Mouse (Mus musculus) stomach, embryonic 15.5 days (tissue): ENCODE results near the gene Negr1. TPM values are rescaled to one million over a fixed set of nuclear protein-coding genes. Genes with fewer than 3 reads are reported as not detected.

Source experiments
- ATAC-seq: fragments of 200-750 bp; cut with Nextera tagmentation; 2 replicates; pipeline ENCODE4 v1.8.0; 2017; ENCODE audit warnings: low read depth, moderate number of reproducible peaks, moderate TSS enrichment; ENCODE audit not compliant: insufficient read depth, low FRiP score
- H3K27ac ChIP-seq: fragments of 300-500 bp; sonication (generic); 2 replicates; pipeline ENCODE4 v1.5.1; 2015; ENCODE audit warnings: mild to moderate bottlenecking, inconsistent platforms
- H3K27me3 ChIP-seq: fragments of 300-500 bp; sonication (generic); replicated peaks from 2 replicates; pipeline ENCODE4 v1.6.1; 2015; ENCODE audit warnings: inconsistent platforms
- H3K36me3 ChIP-seq: fragments of 300-500 bp; sonication (generic); 2 replicates; pipeline ENCODE4 v1.6.1; 2015; ENCODE audit warnings: inconsistent platforms
- H3K4me1 ChIP-seq: fragments of 300-500 bp; sonication (generic); 2 replicates; pipeline ENCODE4 v1.6.1; 2015; ENCODE audit warnings: inconsistent platforms
- H3K4me2 ChIP-seq: fragments of 300-500 bp; sonication (generic); 2 replicates; pipeline ENCODE4 v1.6.1; 2015; ENCODE audit warnings: mild to moderate bottlenecking, inconsistent platforms
- H3K4me3 ChIP-seq: fragments of 300-500 bp; sonication (generic); replicated peaks from 2 replicates; pipeline ENCODE4 v1.5.1; 2015; ENCODE audit warnings: inconsistent platforms
- H3K9ac ChIP-seq: fragments of 300-500 bp; sonication (generic); 2 replicates; pipeline ENCODE4 v1.6.1; 2015; ENCODE audit warnings: inconsistent platforms
- H3K9me3 ChIP-seq: fragments of 300-500 bp; sonication (generic); 2 replicates; pipeline ENCODE4 v1.6.1; 2016; ENCODE audit warnings: inconsistent platforms
- WGBS: fragments of 180-500 bp; shearing (Covaris S2); methylation state at CpG from one replicate; pipeline ENCODE4 v1.1.7; 2015; 5-methylcytosine and 5-hydroxymethylcytosine counted together
- polyA plus RNA-seq: library from polyadenylated mRNA; unstranded; fragments of >200 nt; fragmentation: Nextera tagmentation; extraction: Ambion mirVana; gene quantifications from 2 replicates; pipeline ENCODE4 v1.2.1, GENCODE M21; 2015

Negr1 gene
- polyA plus RNA-seq, 1 experiment from 2014 or later: 3.8 TPM

DNA sequence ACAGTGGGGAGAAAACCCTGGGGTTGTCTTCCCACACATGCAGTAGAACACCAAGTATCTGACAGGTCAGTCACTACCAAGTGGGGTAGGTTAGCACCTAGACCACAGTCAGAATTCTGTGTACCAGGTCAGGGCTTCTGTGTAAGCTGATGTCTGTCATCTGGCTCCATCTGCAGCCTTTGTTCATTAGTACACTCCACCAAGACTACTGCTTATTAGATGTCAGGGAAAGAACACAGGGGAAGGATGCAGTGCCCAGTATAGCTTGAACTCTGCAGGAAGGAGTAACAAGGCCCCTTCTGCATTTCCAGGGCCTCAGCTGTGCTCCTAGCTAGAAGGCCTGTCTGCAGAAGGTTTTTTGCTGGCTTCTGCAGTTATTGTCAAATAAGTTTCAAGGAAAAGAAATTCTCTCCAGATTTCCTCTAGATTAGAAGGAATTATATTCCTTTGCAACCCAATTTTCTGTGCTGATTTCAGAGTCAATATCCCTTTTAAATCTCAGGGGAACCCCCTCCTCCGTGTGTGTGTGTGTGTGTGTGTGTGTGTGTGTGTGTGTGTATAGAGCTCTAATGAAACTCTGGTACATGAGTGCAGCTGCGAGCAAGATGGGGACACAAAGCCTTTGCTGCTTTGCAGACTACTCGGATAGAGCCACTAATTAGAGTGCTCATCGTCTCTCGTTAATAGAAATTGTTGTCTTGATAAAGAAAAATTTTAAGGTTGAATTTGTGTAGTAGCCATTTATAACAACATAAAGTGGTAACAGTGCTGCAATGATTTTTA is 654.5 kb downstream of the Negr1 start:
- no peak overlapping the region for H3K27ac ChIP-seq
- no peaks in the 10 kb centered on the region for H3K4me1 ChIP-seq
- H3K36me3 ChIP-seq: no peaks in the 10 kb centered on the region
- 58% methylated on average over 5 of the region's 5 CpGs for WGBS
- H3K4me2 ChIP-seq: no peak overlapping the region
- H3K27me3 ChIP-seq: no peaks in the 10 kb centered on the region
- no peak overlapping the region for H3K4me3 ChIP-seq
- H3K9me3 ChIP-seq: no peaks in the 10 kb centered on the region
- peak; percentile 27; the same call in 1 of the 2 replicates for ATAC-seq
- H3K9ac ChIP-seq: no peak overlapping the region

DNA sequence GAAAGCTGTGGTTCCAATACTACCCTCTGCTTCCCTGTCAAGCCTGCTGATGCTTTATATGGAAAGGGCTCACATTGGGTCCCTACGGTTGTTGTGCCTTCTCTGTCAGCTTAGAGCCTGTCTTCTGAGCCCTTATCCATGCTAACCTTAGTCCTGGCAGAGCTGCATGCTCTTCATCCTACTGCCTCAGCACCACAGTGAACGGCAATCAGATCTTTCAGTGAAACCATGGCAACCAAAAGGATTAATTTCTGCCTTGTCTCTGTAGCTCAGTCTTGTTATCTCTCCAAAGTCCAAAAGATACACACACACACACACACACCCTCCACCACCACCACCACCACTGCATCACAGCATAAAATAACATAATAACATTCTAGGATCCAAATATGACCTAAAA is 656.2 kb downstream of the Negr1 start:
- Histone ChIP-seq H3K9me3 (no peaks in the 10 kb centered on the region), H3K27me3 (no peaks in the 10 kb centered on the region), H3K27ac (no peak overlapping the region), H3K4me1 (no peaks in the 10 kb centered on the region), H3K36me3 (no peaks in the 10 kb centered on the region), H3K9ac (no peak overlapping the region), H3K4me2 (no peak overlapping the region), H3K4me3 (no peak overlapping the region)
- ATAC-seq: no peak
- 51% methylated on average over 2 of the region's 2 CpGs for WGBS

DNA sequence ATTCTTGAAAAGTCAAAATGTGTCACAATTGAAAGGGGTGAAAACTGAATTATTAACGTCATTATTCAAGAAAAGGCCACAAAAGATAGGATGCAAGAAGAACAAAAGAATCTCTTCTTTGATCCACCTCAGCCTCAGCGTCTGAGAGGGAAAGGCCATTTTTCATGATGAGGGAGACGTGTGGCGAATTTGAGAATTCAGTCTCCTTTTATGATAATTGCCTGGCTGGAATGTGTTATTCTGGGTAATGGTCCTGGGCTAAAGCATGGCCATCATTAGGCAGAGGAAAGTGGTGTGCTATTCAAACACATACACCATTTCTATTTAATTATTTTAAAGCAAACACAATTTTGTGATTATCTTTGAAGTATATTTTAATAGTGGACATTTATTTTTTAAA is 663.3 kb downstream of the Negr1 start:
- WGBS: 55% methylated on average over 4 of the region's 4 CpGs
- no peak overlapping the region for H3K4me3 ChIP-seq
- no peak overlapping the region for H3K4me2 ChIP-seq
- no peaks in the 10 kb centered on the region for H3K27me3 ChIP-seq
- H3K9ac ChIP-seq: no peak overlapping the region
- no peaks in the 10 kb centered on the region for H3K36me3 ChIP-seq
- no peak for ATAC-seq
- H3K27ac ChIP-seq: no peak overlapping the region
- no peaks in the 10 kb centered on the region for H3K4me1 ChIP-seq
- H3K9me3 ChIP-seq: no peaks in the 10 kb centered on the region

DNA sequence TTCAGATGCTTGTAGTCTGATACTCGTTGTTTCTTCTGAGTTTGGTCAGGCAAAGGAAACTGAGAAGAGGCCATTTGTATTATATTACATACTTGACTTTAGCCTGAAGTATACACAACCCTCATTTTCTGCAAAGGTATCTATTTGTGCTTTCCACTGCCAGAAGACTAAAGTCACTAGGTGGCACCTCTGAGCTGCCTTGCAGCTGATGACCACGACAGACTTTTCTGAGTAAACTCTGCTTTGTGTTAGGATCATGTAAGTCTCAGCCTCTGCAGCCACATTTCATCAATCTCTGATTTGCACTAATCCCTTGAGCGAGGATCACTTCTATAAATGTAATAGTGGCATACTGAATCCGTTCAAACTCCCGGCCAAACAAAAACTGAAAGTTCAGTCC is 671.1 kb downstream of the Negr1 start:
- Histone ChIP-seq H3K27ac (no peak overlapping the region), H3K4me2 (no peak overlapping the region), H3K9me3 (no peaks in the 10 kb centered on the region), H3K36me3 (no peaks in the 10 kb centered on the region), H3K27me3 (no peaks in the 10 kb centered on the region), H3K9ac (no peak overlapping the region), H3K4me3 (no peak overlapping the region), H3K4me1 (no peaks in the 10 kb centered on the region)
- no peak for ATAC-seq
- 23% methylated on average over 5 of the region's 5 CpGs for WGBS

DNA sequence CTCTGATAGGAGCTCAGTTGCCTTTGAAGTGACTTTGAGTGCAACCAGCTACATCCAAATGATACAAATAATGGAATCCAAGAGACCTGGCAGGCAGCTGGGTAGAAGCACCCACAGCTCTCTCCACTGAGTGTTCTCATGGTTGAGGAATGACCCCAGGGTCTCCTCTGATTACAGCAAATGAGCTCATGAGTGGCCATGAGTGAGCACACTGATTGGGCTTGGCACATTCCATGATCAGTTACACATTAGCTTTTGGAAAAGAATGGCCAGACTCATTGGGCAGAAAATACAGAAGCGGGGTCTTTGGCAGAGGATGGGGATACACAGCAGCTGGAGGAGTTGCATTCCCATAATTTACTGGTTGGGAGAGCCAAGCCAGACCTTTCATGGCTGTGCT is 678.6 kb downstream of the Negr1 start:
- WGBS: 91% methylated on average over 1 of the region's 1 CpGs
- ATAC-seq: no peak
- Histone ChIP-seq H3K27ac (no peak overlapping the region), H3K9me3 (no peaks in the 10 kb centered on the region), H3K4me1 (no peaks in the 10 kb centered on the region), H3K4me3 (no peak overlapping the region), H3K9ac (no peak overlapping the region), H3K4me2 (no peak overlapping the region), H3K27me3 (no peaks in the 10 kb centered on the region), H3K36me3 (no peaks in the 10 kb centered on the region)

DNA sequence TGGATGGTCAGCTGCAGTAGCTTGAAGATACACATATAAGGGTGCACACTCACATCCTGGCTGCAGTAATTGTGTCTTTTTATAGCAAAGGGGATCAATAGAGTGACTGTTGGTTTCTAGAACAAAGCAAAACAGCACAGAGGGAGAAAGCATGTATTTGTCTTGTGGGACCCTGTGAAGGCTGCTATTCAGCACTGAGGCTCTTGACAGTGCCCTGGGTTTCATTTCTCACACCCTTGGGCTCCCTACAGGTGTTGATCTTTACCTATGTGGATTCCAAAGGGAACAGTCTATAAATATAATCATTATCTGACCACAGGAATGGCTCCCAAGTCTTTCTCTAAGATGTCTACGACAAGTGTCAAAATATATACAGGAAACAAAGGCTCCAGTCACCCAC is 693.9 kb downstream of the Negr1 start:
- WGBS: 49% methylated on average over 1 of the region's 1 CpGs
- ATAC-seq: no peak
- Histone ChIP-seq H3K4me3 (no peak overlapping the region), H3K27me3 (no peaks in the 10 kb centered on the region), H3K27ac (no peak overlapping the region), H3K36me3 (no peaks in the 10 kb centered on the region), H3K4me1 (no peaks in the 10 kb centered on the region), H3K9ac (no peak overlapping the region), H3K4me2 (no peak overlapping the region), H3K9me3 (no peaks in the 10 kb centered on the region)

DNA sequence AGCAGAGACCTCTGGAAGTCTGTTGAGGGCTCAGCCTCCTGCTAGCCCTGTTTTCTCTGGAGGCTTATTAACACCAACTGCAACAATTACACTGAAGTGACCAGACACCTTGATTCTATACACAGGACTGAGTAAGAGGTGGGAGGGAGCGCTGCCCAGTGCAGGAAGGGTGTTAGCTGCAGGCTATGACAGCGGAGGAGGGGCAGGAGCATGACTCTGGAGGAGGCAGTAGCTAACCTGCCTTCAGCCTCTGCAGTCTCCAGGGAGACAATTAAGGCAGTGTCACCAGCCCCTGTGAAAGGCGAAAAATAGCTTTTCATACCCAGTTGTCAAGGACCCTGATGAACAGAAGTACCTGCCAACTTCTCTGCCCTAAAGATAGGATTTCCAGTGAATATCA is 694.3 kb downstream of the Negr1 start:
- ATAC-seq: no peak

DNA sequence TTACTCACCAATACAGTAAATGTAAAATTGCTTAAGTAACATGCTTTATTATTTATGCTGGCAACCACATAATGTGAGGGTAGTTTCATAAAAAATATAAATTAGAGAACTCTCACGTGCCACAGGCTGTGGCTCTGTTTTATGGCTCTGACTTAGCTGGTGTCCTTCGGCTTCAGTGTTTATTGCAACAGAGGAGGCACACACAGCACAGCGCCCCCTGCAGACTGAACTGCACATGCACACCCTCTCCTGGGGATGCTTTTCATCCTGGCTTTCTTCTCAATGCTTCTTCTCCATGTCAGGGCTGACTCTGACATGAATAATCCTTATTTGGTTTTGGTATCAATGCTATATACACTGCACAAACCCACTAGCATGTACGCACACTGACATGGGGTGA is 707.1 kb downstream of the Negr1 start:
- Histone ChIP-seq H3K27me3 (no peaks in the 10 kb centered on the region), H3K9ac (no peak overlapping the region), H3K36me3 (no peaks in the 10 kb centered on the region), H3K9me3 (no peaks in the 10 kb centered on the region), H3K4me2 (no peak overlapping the region), H3K27ac (no peak overlapping the region), H3K4me1 (no peaks in the 10 kb centered on the region), H3K4me3 (no peak overlapping the region)
- 64% methylated on average over 4 of the region's 4 CpGs for WGBS
- ATAC-seq: no peak

More for the DNA sequence above, 694.3 kb downstream of the Negr1 start:
- H3K9me3 ChIP-seq: no peaks in the 10 kb centered on the region
- no peaks in the 10 kb centered on the region for H3K27me3 ChIP-seq
- no peak overlapping the region for H3K4me2 ChIP-seq
- no peak overlapping the region for H3K9ac ChIP-seq
- H3K4me1 ChIP-seq: no peaks in the 10 kb centered on the region
- no peak overlapping the region for H3K4me3 ChIP-seq
- no peak overlapping the region for H3K27ac ChIP-seq
- WGBS: 56% methylated on average over 3 of the region's 3 CpGs
- H3K36me3 ChIP-seq: no peaks in the 10 kb centered on the region

DNA sequence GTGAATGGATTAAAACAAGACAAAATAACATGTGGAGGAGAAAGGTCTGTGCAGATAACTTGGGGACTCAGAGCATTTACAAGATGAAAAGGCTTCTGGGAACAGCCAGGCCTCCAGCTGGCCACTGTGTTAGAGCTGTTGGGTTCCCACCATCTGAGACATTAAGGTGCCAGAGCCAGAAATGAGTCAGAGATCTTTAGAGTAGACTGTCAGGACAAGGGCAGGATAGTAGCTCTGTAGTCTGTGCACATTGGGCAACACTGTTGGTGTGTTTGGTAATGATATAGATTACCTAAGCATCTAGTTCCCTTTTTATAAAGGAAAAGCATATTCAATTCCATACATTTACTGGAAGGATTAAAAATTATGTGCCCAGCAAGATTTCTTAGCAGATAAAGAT is 710.8 kb downstream of the Negr1 start:
- H3K4me1 ChIP-seq: no peaks in the 10 kb centered on the region
- no peaks in the 10 kb centered on the region for H3K27me3 ChIP-seq
- no peaks in the 10 kb centered on the region for H3K36me3 ChIP-seq
- ATAC-seq: no peak
- H3K9me3 ChIP-seq: no peaks in the 10 kb centered on the region
- no peak overlapping the region for H3K4me2 ChIP-seq
- H3K27ac ChIP-seq: no peak overlapping the region
- no peak overlapping the region for H3K9ac ChIP-seq
- no peak overlapping the region for H3K4me3 ChIP-seq

DNA sequence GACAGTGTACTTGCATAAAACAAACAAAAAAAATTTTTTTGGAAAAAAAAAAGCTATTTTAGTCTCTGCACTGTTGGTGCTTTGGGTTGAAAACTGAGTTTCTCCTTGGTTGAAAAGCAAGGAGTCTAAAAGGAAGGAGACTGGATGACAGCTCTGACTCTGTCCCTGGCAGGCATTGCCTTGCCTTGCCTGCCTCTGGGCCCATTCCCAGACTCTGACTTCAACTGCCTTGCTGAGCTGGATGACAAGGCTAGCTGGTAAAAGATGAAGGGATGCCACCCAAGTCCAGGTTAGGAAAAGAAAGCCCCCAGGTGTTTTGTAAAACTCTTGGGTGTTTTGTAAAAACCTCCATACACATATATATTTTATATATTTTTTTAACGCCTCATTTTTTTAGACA is 712.5 kb downstream of the Negr1 start:
- no peak overlapping the region for H3K4me3 ChIP-seq
- WGBS: 81% methylated on average over 1 of the region's 1 CpGs
- H3K4me2 ChIP-seq: no peak overlapping the region
- no peaks in the 10 kb centered on the region for H3K27me3 ChIP-seq
- H3K9me3 ChIP-seq: no peaks in the 10 kb centered on the region
- no peak overlapping the region for H3K27ac ChIP-seq
- no peaks in the 10 kb centered on the region for H3K36me3 ChIP-seq
- no peak overlapping the region for H3K9ac ChIP-seq
- no peaks in the 10 kb centered on the region for H3K4me1 ChIP-seq
- no peak for ATAC-seq

DNA sequence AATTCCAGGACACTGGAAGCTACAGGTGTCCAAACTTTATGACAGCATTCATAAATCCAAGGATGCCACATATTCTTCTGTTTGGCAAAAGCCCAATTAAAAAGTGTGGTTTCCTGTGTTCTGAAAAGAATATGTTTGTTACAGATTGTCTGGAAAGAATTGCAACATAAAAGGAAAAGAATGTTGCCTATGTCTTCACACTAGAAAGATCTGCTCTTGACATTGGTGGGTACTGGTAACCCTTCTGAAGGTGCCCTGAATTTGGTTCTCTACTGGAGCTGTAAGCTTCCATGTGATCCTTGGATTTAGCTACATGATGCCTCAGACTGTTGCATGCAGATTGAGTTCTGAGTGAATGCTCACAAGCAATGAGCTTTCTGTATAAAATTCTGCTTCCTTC is 718.1 kb downstream of the Negr1 start:
- no peaks in the 10 kb centered on the region for H3K27me3 ChIP-seq
- ATAC-seq: no peak

DNA sequence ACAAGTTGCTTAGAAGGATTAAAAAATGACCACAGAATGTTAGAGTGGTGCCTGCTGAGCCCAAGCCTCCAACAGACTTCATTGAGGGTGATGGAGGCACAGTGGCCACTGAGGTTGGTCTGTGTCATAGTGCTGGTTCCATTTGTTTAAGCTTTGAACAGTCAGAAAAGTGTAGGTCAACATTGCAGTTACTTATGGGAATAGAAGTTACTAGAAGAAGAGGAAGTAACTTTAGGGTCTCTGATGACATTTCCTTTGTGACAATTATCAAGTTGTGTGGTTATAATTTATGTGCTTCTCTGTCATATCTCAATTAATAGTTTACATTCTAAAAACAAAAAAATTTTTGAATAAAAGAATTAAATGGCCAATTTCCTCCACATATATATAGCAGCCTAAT is 719.7 kb downstream of the Negr1 start:
- no peaks in the 10 kb centered on the region for H3K9me3 ChIP-seq
- no peak overlapping the region for H3K4me2 ChIP-seq
- H3K36me3 ChIP-seq: no peaks in the 10 kb centered on the region
- H3K9ac ChIP-seq: no peak overlapping the region
- no peak overlapping the region for H3K4me3 ChIP-seq
- ATAC-seq: no peak
- H3K27me3 ChIP-seq: no peaks in the 10 kb centered on the region
- H3K4me1 ChIP-seq: no peaks in the 10 kb centered on the region
- no peak overlapping the region for H3K27ac ChIP-seq

More for the DNA sequence above, 718.1 kb downstream of the Negr1 start:
- H3K4me2 ChIP-seq: no peak overlapping the region
- H3K4me1 ChIP-seq: no peaks in the 10 kb centered on the region
- H3K36me3 ChIP-seq: no peaks in the 10 kb centered on the region
- H3K9ac ChIP-seq: no peak overlapping the region
- no peak overlapping the region for H3K4me3 ChIP-seq
- no peaks in the 10 kb centered on the region for H3K9me3 ChIP-seq
- no peak overlapping the region for H3K27ac ChIP-seq

DNA sequence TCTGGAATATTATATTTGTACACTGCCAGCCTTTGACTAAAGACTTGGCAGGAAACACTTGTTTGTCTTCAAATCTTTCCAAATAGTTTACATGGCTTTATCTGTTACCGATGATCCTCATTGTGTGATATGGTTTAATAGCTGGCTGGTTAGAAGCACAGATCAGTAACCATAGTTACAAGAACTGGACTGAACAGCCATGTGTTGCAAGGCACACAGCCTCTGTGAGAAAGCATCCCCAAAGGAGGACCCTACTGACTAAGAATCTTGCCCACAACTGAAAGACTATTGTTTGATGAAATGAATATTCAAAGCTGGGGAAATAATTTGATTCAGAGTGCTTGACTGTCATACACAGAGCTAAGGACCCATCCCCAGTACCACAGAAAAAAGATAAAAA is 729.7 kb downstream of the Negr1 start:
- Histone ChIP-seq H3K27ac (no peak overlapping the region), H3K9ac (no peak overlapping the region), H3K4me1 (no peaks in the 10 kb centered on the region), H3K27me3 (no peaks in the 10 kb centered on the region), H3K9me3 (no peaks in the 10 kb centered on the region), H3K4me3 (no peak overlapping the region), H3K36me3 (no peaks in the 10 kb centered on the region), H3K4me2 (no peak overlapping the region)
- 86% methylated on average over 1 of the region's 1 CpGs for WGBS
- ATAC-seq: no peak
